Mouse (Mus musculus): ENCODE results near the gene Hsf3.
"Not testable (repeated sequence)": the region's sequence is repeated elsewhere in the genome, so short reads cannot be mapped to it uniquely, and the experiment has no call there.

The Hsf3 gene

GRCm38 (mm10) chrX:96456201-96456963 lies at the start of gene Hsf3:
TSS of gene Hsf3 (minus strand) at chrX:96456294.
- in situ Hi-C loops (cut with MboI), result no loop called here

GRCm38 (mm10) chrX:96501580-96501979 lies 45.5 kb upstream of the Hsf3 start:
- in situ Hi-C loops (cut with MboI), result no loop called here

GRCm38 (mm10) chrX:96455149-96455548 lies 945 bp downstream of the Hsf3 start, which contains the start of gene Heph:
TSS of gene Heph (plus strand) at chrX:96455359.
- in situ Hi-C loops (cut with MboI), result no loop called here

- in situ Hi-C loops (cut with MboI), result no loop called here
These were observed 36.7 kb downstream of the Hsf3 start for GRCm38 (mm10) chrX:96419383-96419782.

- in situ Hi-C loops (cut with MboI), result no loop called here
These were observed 38.4 kb downstream of the Hsf3 start for GRCm38 (mm10) chrX:96417733-96418132.

- in situ Hi-C loops (cut with MboI), result no loop called here
These were observed 39.1 kb downstream of the Hsf3 start for GRCm38 (mm10) chrX:96416970-96417369.

- in situ Hi-C loops (cut with MboI), result not testable (repeated sequence)
These were observed 40.7 kb downstream of the Hsf3 start for GRCm38 (mm10) chrX:96415351-96415750.

GRCm38 (mm10) chrX:96339108-96339507 lies 117.0 kb downstream of the Hsf3 start:
- in situ Hi-C loops (cut with MboI), result loop anchor here (25.0 kb wide), 1 partner anchor 327 kb away; no protein-coding TSS in a partner anchor

- in situ Hi-C loops (cut with MboI), result loop anchor here (25.0 kb wide), 1 partner anchor 317 kb away; no protein-coding TSS in a partner anchor
These were observed 126.3 kb downstream of the Hsf3 start for GRCm38 (mm10) chrX:96329764-96330163.

- in situ Hi-C loops (cut with MboI), result no loop called here
These were observed 162.8 kb downstream of the Hsf3 start, which contains the start of gene Vsig4 for GRCm38 (mm10) chrX:96293338-96293737. TSS of gene Vsig4 (minus strand) at chrX:96293438.

GRCm38 (mm10) chrX:96256509-96256908 lies 199.6 kb downstream of the Hsf3 start:
- in situ Hi-C loops (cut with MboI), result no loop called here

All from mature B cell (primary cell).